Mouse (Mus musculus) heart, postnatal 25 days (tissue): ENCODE results near the gene Mtfr2. TPM values are rescaled to one million over a fixed set of nuclear protein-coding genes. Genes with fewer than 3 reads are reported as not detected.

Source experiments
- DNase-seq: peaks from one replicate; pipeline ENCODE4 v3.0.0; 2022; ENCODE audit warnings: low spot score
- intact Hi-C: fragments of 180-260 bp; cut with DNase I; formaldehyde crosslinking; loops from one replicate; pipeline ENCODE4 v1.15.1; 2025
- total RNA-seq, 2 experiments: library from RNA; stranded (reverse); gene quantifications; 2 replicates each; pipeline ENCODE4 v1.2.3; 2021

The Mtfr2 gene
- total RNA-seq, 2 experiments from 2014 or later: 0.16 TPM; not detected in 1

DNA sequence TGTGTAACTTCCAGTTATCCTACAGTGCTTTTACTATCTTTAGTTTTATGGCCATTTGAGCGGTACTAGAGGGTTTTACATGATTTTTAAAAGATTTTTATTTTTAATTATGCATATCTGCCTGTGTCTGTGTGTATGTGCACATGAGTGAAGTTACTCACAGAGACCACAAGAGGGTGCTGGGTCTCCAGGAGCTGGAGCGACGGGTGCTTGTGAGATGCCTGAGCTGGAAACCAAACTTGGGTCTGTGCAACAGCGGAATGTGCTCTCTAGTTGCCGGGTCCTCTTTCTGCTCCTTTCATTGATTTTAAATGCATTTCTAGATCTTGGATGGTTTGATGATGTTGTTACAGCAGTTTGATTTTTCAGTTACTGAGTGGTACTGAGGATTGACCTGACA, 24.5 kb downstream of the Mtfr2 start:
- intact Hi-C loops: no loop called here
- DNase-seq: no peak

DNA sequence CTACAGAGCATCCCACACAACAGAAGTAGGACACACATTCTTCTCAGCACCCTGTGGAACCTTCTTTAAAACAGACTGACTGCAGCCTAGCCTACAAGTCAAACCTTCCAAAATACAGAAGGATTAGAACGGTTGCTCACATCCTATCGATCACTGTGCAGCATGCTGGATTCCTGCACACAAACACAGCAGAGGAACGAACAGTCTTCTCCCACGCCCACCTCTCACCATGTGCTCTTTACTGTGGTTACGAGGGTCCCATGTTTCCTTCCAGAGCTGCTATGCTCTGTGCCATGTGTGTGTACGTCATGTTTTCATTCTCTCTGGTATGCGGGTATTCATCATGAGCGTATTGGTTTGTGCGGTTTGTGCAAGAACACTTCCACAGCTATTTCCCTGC, 30.1 kb downstream of the Mtfr2 start:
- intact Hi-C loops: no loop called here
- DNase-seq: no peak

DNA sequence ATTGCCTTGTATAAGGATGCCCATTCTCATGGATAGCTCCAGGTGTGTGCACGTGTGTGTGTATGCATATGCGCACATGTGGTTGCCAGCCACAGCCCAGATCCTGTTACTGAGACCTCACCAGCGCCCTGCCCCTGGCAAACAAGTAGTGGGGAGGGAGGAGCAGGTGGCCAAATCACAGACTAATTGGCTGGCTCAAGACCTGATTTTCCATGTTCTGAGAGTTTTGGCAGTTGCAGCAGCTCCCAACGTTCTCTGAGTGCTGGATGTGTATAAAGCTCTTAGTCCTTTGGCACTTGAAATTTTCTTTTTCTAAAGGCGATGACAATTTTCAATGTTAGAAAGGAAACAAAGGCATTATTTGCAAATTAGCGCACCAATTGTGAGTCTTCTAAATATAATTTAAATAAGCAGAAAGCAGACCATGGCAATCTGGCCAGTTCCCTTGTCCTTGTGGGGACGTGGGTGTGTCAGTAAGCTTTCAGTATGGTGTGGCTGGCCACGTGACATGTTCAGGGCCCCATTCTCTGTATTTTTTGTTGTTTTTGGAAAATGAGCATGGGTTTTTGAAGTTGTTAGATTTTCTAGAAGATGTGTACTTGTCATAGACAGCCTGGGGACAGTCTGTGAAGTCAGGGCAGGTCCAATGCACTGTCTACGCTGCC, 31.6 kb downstream of the Mtfr2 start:
- intact Hi-C loops: no loop called here
- DNase-seq: peak; percentile 49

DNA sequence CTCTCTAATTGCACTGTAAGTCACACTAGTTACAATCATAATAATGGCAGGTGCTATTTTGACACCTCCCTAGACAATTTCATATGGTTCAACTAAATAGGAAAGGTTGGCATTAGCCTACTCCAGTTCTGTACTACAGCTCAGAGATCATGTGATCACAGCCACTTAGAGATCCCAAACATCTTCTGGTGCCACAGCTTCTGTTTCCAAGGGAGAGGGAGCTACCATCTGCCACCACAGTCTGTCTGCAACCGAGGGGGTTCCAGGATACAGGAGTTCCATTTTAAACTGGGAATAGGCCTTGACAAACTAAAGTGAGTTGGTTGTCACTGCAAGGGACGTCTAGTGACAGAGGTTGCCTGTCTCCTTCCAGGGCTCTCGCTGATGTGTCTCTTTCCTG, 33.2 kb downstream of the Mtfr2 start:
- intact Hi-C loops: no loop called here
- no peak for DNase-seq

DNA sequence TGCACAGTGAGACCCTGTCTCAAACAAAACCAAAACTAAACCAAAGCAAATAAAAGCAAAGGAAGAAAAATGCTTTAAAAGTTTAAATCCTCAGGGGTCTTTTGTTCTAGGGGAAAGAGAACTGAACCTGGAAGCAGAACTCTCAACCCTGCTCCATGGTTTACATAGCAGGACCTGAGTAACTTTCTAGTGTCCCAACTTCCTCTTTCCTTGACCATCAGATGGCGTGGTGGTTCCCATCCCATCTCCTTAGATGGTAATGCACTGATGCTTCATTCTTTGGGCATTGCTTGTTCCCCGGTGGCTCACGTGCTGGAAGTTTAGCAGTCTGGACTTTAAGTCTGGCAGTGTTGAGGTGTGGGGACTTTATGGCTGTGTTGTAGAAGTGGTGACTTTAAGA, 33.8 kb downstream of the Mtfr2 start:
- intact Hi-C loops: no loop called here
- no peak for DNase-seq

DNA sequence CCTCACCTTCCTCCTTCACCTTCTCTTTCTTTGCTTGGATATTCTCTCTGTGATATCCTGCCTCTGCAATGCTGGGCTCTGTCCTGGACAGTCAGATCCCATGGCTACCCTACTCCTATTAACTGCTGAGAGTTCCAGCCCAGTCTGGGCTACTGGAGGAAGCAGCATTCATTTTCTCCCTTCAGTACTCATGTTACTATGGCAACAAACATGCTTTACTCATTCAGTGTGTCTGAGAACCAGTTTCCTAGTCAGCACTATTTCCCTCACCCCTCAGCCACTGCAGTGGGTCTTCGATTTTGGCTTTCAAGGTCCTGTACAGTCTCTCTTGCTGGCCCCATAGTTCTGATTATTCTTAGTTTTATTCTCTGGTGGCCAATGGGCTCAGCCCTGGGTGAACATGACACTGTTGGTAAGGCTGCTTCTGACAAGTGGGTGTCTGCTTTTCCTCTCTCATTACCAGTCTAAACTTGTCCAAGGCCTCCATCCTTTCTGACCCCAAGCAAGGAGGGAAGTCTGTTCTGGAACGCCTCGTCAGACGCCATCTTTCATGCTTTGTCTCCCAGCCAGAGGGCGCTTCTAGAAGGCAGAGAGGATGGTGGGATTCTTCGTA, 35.3 kb downstream of the Mtfr2 start:
- intact Hi-C loops: no loop called here
- no peak for DNase-seq

DNA sequence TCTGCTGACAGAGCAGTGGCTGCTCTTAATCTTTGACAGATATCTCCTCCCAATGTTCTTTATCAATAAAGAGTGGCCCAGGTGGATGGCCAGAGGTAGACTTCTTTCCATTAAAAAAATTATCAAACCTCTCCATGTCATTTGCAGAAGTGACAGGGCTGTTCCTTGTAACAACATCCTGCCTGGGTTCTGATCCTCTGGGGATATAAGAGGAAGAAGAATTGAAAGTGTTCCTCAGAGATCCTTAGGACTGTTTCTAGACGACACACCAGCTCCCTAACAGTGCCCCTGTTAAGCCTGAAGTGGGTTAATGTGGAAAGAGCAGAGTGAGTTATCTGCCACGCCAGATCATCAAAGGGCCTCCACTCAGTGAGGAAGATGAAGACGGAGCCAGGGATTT, 43.0 kb downstream of the Mtfr2 start:
- no peak for DNase-seq
- intact Hi-C loops: no loop called here

DNA sequence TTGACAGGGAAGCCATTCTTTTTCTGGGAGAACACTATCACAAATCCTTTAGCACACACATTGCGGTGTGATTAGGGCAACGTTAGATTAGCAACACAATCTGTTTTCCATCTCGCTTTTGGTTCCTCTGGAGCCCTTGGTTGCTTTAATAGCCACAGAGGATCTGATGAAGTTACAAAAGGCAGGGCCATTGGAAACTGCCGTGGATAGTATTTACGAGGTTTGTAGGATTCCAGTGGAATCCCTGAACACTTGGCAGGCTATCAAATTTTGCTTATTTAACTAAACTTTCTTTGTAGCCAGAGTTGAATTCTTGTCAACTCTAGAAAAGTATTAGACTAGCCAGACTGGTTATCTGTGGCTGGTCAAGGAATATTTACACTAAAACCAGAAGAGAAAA, 47.2 kb downstream of the Mtfr2 start:
- no peak for DNase-seq
- intact Hi-C loops: no loop called here

DNA sequence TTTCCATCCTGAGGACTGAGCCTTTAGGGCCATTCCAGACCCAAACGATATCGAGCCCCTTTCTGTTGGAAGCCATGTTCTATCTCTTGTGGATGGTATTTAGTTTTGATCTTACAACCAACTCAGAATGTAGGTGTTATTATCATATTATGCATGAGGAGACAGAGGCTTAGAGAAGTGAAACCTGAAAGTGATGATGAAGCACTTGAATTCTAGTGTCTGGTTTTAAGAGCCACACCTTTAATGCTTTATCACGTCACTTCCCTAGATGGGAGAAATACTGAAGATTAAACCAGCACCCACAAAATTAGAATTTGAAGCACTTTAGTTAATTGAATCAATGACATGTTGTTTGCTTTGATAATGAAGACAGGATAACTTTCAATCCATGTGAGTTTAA, 48.2 kb downstream of the Mtfr2 start:
- DNase-seq: no peak
- intact Hi-C loops: no loop called here

DNA sequence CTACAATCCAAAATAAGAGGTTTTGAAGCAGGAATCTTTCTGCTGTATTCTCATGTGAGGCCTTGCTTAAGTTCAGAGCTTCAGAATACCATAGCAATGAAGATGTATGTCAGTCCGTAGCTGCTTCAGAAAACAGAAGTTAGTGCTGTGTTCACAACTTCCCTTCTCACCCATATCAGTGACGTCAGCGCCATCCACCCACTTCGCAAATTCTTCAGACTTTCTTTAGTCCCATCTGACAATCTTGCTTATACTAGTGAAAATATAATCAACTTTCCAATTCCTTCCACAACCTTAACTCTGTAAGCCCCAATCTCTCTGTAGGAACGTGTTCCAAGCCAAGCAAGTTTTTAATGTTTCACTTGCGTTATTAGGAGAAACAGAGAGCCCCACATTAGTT, 50.7 kb downstream of the Mtfr2 start:
- no peak for DNase-seq

DNA sequence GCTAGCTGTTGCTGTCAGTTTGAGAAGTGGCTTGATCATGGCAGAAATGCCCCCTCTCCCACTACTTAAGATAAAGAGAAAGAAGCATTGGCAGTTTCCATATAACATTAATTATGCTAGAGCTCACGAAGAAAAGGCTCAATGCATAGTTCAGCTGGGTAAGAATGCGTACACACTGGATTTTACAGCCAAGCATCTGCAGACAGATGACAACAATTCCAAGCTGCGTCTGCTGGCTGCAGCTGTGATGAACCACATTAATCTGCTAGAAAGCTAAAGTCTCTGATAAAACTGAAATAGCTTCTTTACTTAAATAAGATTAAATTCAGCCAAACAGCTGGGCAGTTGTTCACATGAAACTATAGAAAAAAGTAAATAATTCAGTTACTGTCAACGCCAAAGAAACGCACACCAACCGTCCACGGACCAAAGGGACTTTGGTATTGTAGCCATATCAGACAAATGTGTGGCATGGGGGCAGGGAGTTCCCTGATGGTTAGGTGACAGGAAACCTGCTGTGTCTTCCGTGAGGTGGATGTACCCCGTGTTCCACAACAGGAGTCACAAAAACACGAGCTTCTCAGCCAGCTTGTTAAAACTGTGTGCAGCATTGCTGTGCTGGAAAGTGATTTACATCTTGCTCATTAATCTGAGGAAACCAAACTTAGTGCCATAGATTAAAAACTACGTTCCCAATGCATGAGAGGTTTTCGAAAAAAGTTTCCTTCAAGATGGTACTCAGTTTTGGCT, 51.2 kb downstream of the Mtfr2 start:
- DNase-seq: no peak
- intact Hi-C loops: no loop called here

More for the DNA sequence above, 50.7 kb downstream of the Mtfr2 start:
- intact Hi-C loops: no loop called here

DNA sequence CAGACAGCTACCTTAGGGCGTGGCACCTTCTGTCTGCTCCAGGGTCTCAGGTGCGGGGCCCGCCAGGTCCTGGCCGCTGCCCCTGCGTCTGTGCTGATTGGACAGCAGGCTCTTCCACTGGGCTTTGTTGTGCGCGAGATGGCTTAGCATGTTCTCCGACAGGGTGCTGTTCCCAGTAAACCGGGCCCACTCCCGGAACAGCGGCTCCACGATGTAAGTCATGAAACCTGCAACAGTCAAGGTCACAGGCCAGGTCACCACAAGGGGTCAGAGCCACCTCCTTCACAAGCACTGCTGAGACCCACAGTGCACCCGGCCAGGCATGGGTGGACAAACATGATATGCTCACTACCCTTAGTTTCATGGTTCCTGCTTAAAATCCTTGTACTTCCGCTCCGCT, 52.8 kb downstream of the Mtfr2 start:
- no peak for DNase-seq
- intact Hi-C loops: no loop called here

DNA sequence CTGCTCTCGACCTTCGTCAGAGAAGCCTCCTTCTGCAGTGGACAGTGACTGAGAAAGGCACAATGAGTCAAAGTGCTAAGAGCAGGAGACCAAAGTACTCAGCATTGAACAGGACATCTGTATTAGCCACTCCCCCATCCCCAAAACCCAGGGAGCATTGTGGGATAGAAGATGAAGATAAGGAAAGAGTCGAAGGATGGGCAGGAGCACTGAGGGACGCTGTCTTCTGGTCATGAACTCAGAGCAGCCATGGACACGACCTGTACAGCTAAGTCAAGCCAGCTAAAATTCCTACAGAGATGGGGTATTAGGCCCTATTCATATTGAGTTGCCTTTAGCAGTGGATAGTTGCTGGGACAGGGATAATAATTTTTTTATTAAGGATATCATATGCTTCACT, 55.4 kb downstream of the Mtfr2 start:
- DNase-seq: no peak
- intact Hi-C loops: no loop called here

DNA sequence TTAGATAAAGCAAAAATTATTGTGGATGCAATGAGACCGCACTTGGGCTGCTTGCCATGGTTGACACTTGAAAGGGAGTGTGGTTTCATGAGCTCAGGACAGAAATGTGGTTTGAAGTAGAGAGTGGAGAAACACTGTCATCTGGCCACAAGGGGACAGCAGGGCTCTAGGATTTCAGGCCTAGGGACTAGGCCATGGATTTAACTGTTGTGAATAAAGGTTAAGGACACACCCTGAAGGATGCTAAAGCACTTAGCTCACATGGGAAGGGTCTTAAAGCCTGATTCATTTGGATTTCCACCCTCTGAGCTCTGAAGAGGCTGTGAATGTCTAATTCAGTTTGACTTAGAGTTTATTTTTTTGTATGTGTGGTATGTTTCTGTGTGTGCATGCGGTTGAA, 57.9 kb downstream of the Mtfr2 start:
- no peak for DNase-seq
- intact Hi-C loops: loop anchor here (1.0 to 5.0 kb wide), 5 partner anchors 82 to 543 kb away; no protein-coding TSS in a partner anchor

DNA sequence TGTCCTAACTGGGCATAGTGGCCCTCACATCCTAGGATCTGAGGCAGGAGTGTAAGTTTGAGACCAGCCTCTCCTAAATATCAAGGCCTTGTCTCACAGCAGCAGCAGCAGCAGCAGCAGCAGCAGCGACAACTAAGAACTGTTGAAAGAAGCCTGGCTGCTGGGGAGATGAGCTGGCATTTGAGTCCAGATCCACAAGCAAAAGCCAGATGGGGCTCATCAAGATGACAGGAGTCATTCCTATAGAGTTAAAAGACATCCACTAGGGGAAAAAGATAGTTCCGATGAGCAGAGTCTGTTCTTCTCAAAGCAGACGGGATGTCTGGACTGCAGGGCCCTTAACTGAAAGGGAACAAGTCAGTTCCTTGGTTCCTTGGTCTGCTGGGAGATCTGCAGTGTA, 60.8 kb downstream of the Mtfr2 start:
- intact Hi-C loops: loop anchor here (2.0 to 5.0 kb wide), 4 partner anchors 79 to 314 kb away; no protein-coding TSS in a partner anchor
- no peak for DNase-seq

DNA sequence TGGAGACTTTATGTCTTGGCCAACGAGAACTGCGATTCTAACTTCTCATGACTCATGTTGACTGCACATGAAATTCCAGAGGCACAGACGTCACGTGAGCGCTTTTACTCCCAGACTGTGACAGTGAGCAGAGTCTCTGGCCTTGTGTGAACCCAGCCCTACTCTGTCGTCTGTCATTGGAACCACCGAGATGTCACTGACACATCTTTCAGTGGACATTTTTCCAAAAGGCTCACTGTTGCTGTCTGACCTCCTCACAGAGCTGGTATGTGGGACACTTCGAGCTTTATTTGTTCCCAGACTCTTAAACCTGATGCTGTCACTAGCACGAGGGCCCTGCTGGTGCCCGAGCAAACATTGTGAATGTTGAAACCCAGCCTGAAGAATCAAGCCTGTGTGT, 61.6 kb downstream of the Mtfr2 start:
- DNase-seq: peak; percentile 35
- intact Hi-C loops: loop anchor here (2.0 to 5.0 kb wide), 4 partner anchors 78 to 313 kb away; no protein-coding TSS in a partner anchor

Other genes with a start within 250 kb of the Mtfr2 start
- 10 to 100 TPM; 17.4 TPM for gene Map7, start 199.3 kb upstream of the Mtfr2 start, total RNA-seq
- gene Bclaf1, start 35.3 kb upstream of the Mtfr2 start, total RNA-seq: 10 to 100 TPM; 45.5 to 58.2 TPM